Mouse (Mus musculus) brain, embryonic 14.5 days (tissue): ENCODE measurements around the gene Vma21.

Source experiments
- CTCF ChIP-seq: fragments of 200-500 bp; IDR thresholded peaks from 2 replicates; pipeline ENCODE4 v1.5.1; 2012; ENCODE audit warnings: inconsistent platforms, mild to moderate bottlenecking, moderate library complexity, borderline replicate concordance; ENCODE audit not compliant: insufficient read depth, insufficient read length; ENCODE audit errors: extremely low read depth
- POLR2A ChIP-seq: fragments of 200-500 bp; IDR thresholded peaks from 2 replicates; pipeline ENCODE4 v1.6.1; 2012; ENCODE audit warnings: mild to moderate bottlenecking, inconsistent platforms, borderline replicate concordance; ENCODE audit not compliant: poor library complexity, insufficient read depth, insufficient read length, severe bottlenecking; ENCODE audit errors: extremely low read depth

DNA sequence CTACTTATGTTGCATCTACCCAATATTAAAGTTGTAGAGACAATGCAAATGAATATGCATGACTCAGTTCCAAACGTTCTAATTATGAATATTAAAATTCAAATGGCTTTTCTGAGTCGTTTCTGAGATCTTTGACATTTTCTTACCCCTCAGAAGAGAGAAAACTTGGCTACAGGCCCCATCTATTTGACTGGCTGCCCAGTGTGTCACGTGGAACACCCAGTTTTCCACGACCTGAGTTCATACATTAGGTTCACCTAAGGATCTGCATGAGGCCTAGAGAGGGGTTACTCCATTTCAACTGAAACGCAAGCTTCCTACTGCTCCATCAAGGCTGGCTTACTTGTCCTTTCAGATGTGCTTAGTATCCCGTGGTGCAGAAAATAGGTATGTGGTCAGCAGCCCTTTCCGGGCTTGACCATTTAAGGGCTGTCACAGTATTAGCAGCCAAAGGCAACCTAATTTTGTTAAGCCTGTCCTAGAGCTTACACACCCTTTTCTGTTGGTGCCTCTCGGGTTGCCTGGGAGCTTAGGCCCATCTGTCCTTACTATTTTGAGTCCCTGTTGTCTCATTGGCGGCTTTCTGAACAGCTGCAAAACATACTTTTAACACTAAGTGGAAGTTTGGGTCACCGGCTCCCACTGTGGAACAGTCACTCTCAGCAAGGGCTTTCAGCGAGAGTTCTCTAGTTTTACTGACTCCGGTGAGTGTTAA is at the start of gene Vma21:
- no peak for TF ChIP-seq CTCF
- TF ChIP-seq POLR2A, result no peak
